Mouse (Mus musculus): Measurements from ENCODE around the gene Herc1.

DNA sequence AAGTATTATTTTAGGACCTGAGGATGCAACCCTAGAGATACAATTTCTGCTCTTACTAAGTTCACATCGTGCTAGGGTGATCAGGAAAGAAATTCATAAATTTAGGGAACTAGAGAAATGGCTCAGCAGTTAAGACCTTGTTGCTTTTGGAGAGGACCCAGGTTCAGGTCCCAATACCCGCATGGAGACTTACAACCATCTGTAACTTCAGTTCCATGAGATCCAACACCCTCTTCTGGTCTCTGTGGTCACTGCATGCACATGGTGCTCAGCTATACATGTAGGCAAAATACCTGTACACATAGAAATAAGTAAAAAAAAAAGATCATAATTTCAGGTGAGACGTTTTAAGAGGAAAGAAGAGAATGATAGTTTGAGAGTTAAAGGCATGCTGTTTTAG is 23.2 kb downstream of the Herc1 start:
- TF ChIP-seq CTCF (IDR thresholded peaks at IDR 0.05; ENCODE audit: low read depth) = no peak
- TF ChIP-seq EP300 (IDR thresholded peaks at IDR 0.05; ENCODE audit: low read depth) = no peak

All from heart, postnatal 0 days (tissue).